Mouse (Mus musculus) neural tube, embryonic 14.5 days (tissue): ENCODE measurements at regions not wholly inside any gene's neighbourhood (a gene's known extent, or its start where the extent isn't known, plus 50 kb on each side); places are given as distances from the start of the nearest gene placed in this dataset.
"Not testable (repeated sequence)": the region's sequence is repeated elsewhere in the genome, so short reads cannot be mapped to it uniquely, and the experiment has no call there.

ENCODE experiments used
- ATAC-seq: fragments of 200-750 bp; cut with Nextera tagmentation; 2 replicates; pipeline ENCODE4 v1.8.0; 2017; ENCODE audit warnings: low read depth, mild to moderate bottlenecking, moderate TSS enrichment, moderate library complexity
- H3K27ac ChIP-seq: fragments of 300-500 bp; sonication (generic); 2 replicates; pipeline ENCODE4 v1.5.1; 2014; ENCODE audit warnings: low read depth, mild to moderate bottlenecking, control low read depth, low read length, moderate library complexity, mixed read lengths
- H3K27me3 ChIP-seq: fragments of 300-500 bp; sonication (generic); 2 replicates; pipeline ENCODE4 v1.6.1; 2014; ENCODE audit warnings: low read length; ENCODE audit not compliant: control insufficient read depth, insufficient read depth
- H3K36me3 ChIP-seq: fragments of 300-500 bp; sonication (generic); 2 replicates; pipeline ENCODE4 v1.6.1; 2014; ENCODE audit warnings: low read length, mixed read lengths; ENCODE audit not compliant: control insufficient read depth, insufficient read depth
- H3K4me1 ChIP-seq: fragments of 300-500 bp; sonication (generic); 2 replicates; pipeline ENCODE4 v1.6.1; 2014; ENCODE audit warnings: low read length; ENCODE audit not compliant: control insufficient read depth, insufficient read depth
- H3K4me2 ChIP-seq: fragments of 300-500 bp; sonication (generic); 2 replicates; pipeline ENCODE4 v1.6.1; 2014; ENCODE audit warnings: mild to moderate bottlenecking, low read depth, low read length, control low read depth
- H3K4me3 ChIP-seq: fragments of 300-500 bp; sonication (generic); 2 replicates; pipeline ENCODE4 v1.5.1; 2014; ENCODE audit warnings: low read depth, low read length, control low read depth, mixed read lengths
- H3K9ac ChIP-seq: fragments of 300-500 bp; sonication (generic); replicated peaks from 2 replicates; pipeline ENCODE4 v1.6.1; 2014; ENCODE audit warnings: low read depth, mild to moderate bottlenecking, control low read depth, low read length, mixed read lengths
- H3K9me3 ChIP-seq: fragments of 300-500 bp; sonication (generic); 2 replicates; pipeline ENCODE4 v1.6.1; 2016; ENCODE audit warnings: low read length; ENCODE audit not compliant: control insufficient read depth
- WGBS: fragments of 180-500 bp; shearing (Covaris S2); extraction: QIAGEN DNeasy Blood & Tissue Kit; methylation state at CpG from one replicate; pipeline ENCODE4 v1.1.7; 2014; 5-methylcytosine and 5-hydroxymethylcytosine counted together

DNA sequence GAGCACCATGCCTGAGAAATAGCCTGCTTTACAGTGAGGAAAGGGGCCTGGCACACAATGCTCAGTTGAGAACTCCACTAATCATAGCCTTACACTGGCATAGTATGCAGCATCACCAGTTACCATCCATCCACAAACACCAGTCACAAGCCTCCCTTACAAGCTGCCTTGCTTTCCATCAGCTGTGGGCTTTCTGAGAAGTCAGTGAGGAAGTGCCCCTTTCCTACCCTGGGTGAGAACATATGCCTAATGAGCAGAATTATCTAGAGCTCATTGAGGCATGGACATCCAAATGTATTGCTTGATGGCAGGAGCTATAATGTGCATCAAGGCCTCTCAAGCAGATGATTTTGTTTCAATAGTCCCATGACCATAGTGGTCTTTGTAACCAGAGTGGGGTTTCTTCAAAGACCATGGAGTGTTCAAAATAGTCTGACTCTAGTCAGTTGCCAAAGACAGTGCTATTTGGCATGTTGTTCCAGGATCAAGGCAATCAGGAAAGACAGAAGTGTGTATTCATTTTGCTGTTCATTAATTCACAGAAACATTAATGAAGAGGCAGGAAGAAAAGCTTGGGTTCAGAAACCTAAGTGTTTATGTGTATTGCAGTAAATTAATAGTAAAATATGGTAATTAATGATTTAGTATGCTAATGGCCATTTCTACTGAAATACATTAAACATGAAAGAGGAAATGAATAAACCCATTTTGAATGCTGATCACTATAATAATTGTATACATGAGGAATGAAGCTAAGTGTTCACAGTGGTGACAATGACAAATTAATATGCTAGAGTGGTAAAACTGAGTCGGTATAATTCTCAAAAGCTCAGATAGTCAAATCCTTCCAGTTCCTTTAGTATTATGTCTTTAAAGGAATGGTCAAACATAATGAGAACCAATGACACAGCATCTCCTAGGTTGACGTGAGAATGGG is 184.2 kb upstream of the Ugt8a start:
- ATAC-seq: no peak
- no peaks in the 10 kb centered on the region for H3K4me1 ChIP-seq
- no peak overlapping the region for H3K4me3 ChIP-seq
- H3K27me3 ChIP-seq: no peaks in the 10 kb centered on the region
- no peaks in the 10 kb centered on the region for H3K9me3 ChIP-seq
- H3K27ac ChIP-seq: no peak overlapping the region
- 85% methylated on average over 2 of the region's 2 CpGs for WGBS
- no peak overlapping the region for H3K4me2 ChIP-seq
- no peaks in the 10 kb centered on the region for H3K36me3 ChIP-seq
- H3K9ac ChIP-seq: no peak overlapping the region

DNA sequence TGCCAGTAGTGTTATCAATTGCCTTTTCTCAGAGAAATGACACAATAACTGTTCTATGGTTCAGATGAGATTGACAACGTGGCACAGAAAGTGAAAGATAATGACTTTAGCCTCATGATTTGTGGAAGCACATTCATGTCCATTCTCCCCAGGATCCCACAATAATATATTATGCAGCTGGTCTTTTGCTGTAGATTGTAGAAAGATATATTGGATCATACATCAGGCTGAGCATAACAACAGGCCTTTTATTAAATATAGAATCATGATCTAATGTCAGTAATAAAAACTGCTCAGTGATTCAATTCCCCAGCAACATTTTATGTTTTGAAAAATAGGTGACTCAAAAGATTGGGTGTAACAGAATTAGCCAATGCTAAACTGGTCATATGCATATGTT is 196.9 kb upstream of the Arsj start:
- Histone ChIP-seq H3K4me3 (no peak overlapping the region), H3K9ac (no peak overlapping the region), H3K36me3 (no peaks in the 10 kb centered on the region), H3K9me3 (no peaks in the 10 kb centered on the region), H3K4me2 (no peak overlapping the region), H3K27ac (no peak overlapping the region), H3K27me3 (no peaks in the 10 kb centered on the region), H3K4me1 (no peaks in the 10 kb centered on the region)
- 45% methylated on average over 1 of the region's 1 CpGs for WGBS
- peak; percentile 78; the same call in 1 of the 2 replicates for ATAC-seq

DNA sequence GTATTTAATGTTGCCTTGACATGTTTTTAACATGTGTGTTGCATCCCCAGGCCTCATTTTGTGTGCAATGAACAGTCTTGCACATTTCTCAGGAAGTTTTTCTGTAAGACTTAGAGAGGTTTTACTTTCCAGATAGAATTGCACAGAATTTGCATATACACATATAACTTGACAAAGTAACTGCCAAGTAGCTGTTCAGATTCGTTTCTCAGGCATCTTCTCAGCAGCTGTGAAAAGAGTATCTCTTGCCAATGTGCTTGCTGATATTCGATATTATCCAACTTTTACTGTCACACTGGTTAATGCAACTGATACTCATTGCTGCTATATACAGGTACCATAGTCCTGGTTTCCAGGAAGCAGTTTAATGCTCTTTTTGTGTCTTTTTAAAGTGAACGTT is 154.5 kb upstream of the Arsj start:
- Histone ChIP-seq H3K27ac (no peak overlapping the region), H3K4me1 (no peaks in the 10 kb centered on the region), H3K4me3 (no peak overlapping the region), H3K9me3 (no peaks in the 10 kb centered on the region), H3K27me3 (no peaks in the 10 kb centered on the region), H3K36me3 (no peaks in the 10 kb centered on the region), H3K4me2 (no peak overlapping the region), H3K9ac (no peak overlapping the region)
- WGBS: 84% methylated on average over 3 of the region's 3 CpGs
- ATAC-seq: no peak

GRCm38 (mm10) chr3:126210226-126210625 is 153.3 kb upstream of the Arsj start:
- 58% methylated on average over 1 of the region's 1 CpGs for WGBS
- H3K27me3 ChIP-seq: no peaks in the 10 kb centered on the region
- H3K4me3 ChIP-seq: no peak overlapping the region
- no peak overlapping the region for H3K4me2 ChIP-seq
- H3K9me3 ChIP-seq: no peaks in the 10 kb centered on the region
- ATAC-seq: peak; percentile 46; the same call in 1 of the 2 replicates
- H3K27ac ChIP-seq: no peak overlapping the region
- H3K36me3 ChIP-seq: no peaks in the 10 kb centered on the region
- no peaks in the 10 kb centered on the region for H3K4me1 ChIP-seq
- H3K9ac ChIP-seq: no peak overlapping the region

DNA sequence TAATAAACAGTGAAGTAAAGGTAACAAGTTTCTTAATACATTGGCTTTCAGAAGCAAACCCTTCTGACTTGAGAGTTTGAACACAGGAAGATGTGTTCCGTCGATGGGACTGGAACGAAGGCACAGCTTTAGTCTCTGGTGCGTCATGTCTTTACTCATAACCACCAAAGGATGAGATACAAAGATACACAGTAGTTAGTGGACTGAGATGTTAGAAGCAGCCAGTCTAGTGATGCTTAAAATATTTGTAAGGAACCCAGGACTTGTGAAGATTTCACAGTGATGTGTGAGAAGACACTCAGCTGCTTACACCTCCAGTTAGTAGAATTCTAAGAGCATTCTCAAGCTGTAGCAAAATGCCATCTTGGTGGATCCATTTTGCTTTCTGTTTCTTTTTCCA is 135.9 kb upstream of the Arsj start:
- Histone ChIP-seq H3K27ac (no peak overlapping the region), H3K4me1 (no peaks in the 10 kb centered on the region), H3K9me3 (no peaks in the 10 kb centered on the region), H3K4me3 (no peak overlapping the region), H3K9ac (no peak overlapping the region), H3K36me3 (no peaks in the 10 kb centered on the region), H3K4me2 (no peak overlapping the region), H3K27me3 (no peaks in the 10 kb centered on the region)
- 95% methylated on average over 4 of the region's 4 CpGs for WGBS
- ATAC-seq: no peak

DNA sequence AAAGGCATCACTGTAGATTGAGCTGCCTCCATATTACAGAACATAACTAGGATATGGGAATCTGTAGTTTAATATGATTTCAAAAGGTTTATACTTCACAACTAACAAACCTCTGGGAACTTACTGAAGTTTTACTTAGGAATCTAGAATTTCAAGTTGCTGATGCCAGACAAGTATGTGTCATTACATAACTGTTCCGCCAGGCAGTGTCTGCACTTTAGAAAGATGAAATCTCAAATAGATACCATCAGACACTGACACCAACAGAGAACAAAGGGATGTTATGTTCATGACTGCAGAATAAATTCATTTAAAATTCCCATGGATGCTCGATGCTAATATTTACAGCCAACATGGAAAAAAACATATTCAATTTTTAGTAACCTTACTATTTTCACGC is 117.7 kb upstream of the Arsj start:
- Histone ChIP-seq H3K36me3 (no peaks in the 10 kb centered on the region), H3K9ac (no peak overlapping the region), H3K4me1 (no peaks in the 10 kb centered on the region), H3K9me3 (no peaks in the 10 kb centered on the region), H3K4me2 (no peak overlapping the region), H3K4me3 (no peak overlapping the region), H3K27ac (no peak overlapping the region), H3K27me3 (no peaks in the 10 kb centered on the region)
- WGBS: 87% methylated on average over 3 of the region's 3 CpGs
- ATAC-seq: no peak

- Histone ChIP-seq H3K4me2 (no peak overlapping the region), H3K36me3 (no peaks in the 10 kb centered on the region), H3K27me3 (no peaks in the 10 kb centered on the region), H3K4me3 (no peak overlapping the region), H3K4me1 (no peaks in the 10 kb centered on the region), H3K9ac (no peak overlapping the region), H3K9me3 (no peaks in the 10 kb centered on the region), H3K27ac (no peak overlapping the region)
- WGBS: 92% methylated on average over 7 of the region's 8 CpGs
- ATAC-seq: no peak
These were observed 102.2 kb upstream of the Arsj start for GRCm38 (mm10) chr3:126261270-126261669.

DNA sequence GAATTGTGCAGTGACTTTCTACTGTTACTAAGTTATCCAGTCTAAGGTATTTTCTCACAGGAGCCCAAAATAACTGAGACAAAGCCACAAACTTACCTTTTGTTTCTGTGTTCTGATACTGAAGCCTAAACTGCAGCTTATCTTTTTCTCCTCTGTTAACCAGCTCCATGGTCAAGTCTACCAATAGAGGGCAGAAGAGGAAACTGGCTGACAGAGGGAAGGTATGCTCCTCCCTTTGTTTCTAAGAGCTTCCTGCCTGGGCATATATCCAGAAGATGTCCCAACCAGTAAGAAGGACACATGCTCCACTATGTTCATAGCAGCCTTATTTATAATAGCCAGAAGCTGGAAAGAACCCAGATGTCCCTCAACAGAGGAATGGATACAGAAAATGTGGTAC is 91.5 kb upstream of the Arsj start:
- not testable (repeated sequence) for H3K9ac ChIP-seq, H3K9me3 ChIP-seq, H3K27me3 ChIP-seq, ATAC-seq, H3K36me3 ChIP-seq, H3K4me1 ChIP-seq, H3K27ac ChIP-seq, H3K4me3 ChIP-seq, H3K4me2 ChIP-seq

DNA sequence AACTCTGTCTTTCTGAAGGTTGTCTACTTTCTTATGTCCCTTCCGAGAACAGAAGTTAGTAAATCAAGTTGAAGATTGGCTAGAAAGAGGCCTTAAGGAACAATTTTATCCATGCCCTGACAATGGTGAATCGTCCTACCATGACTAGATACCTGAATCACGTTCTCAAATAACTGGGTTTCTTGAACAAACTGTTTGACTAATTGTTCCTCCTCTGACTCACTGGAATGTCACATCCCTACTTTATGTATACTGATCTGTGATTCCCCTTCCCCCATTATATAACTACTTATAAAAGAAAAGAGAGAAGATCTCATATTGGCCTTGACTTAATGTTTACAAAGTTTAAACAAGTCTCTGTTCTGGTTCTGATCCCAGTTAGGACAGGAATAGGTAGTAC is 89.9 kb upstream of the Arsj start:
- 95% methylated on average over 3 of the region's 3 CpGs for WGBS

More for the DNA sequence above, 89.9 kb upstream of the Arsj start:
- Histone ChIP-seq H3K4me1 (no peaks in the 10 kb centered on the region), H3K27me3 (no peaks in the 10 kb centered on the region), H3K9me3 (no peaks in the 10 kb centered on the region), H3K9ac (no peak overlapping the region), H3K4me2 (no peak overlapping the region), H3K36me3 (no peaks in the 10 kb centered on the region), H3K27ac (no peak overlapping the region), H3K4me3 (no peak overlapping the region)
- ATAC-seq: no peak
